Mouse (Mus musculus) heart, postnatal 0 days (tissue): ENCODE results near the gene Gm2174.

Experiments
- CTCF ChIP-seq: IDR thresholded peaks from 2 replicates; pipeline ENCODE4 v1.5.1; 2016; ENCODE audit warnings: antibody characterized with exemption, control low read depth, low read depth
- EP300 ChIP-seq: IDR thresholded peaks from 2 replicates; pipeline ENCODE4 v1.6.1; 2016; ENCODE audit warnings: antibody characterized with exemption, low read depth

- TF ChIP-seq CTCF (no peak), EP300 (no peak)
Observed at GRCm38 (mm10) chrX:56456379-56456778, 8.6 kb downstream of the Gm2174 start.
